Mouse (Mus musculus): ENCODE data around the gene Nckap5l.

DNA sequence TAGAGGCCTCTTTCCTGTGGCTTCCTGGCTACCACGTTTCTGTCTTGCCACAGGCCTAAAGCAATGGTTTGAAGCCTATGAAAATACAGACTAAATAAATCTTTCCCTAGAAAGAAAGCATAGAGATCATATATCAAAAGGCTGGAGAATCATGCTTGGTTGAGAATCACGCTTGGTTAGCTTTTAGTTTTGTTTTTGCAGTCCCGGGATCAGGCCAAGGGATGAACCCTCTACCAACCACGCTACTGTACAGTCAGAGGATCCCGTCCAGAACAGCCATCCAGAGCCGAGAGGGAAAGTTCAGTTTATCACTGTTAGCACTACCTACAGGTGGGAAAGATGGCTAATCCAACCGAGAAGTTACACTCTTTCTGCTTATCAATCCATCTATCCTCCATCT, 15.2 kb downstream of the Nckap5l start:
- TF ChIP-seq CHD2 (IDR thresholded peaks at IDR 0.05; ENCODE audit: low read depth, low read length) (no peak), ZC3H11A (IDR thresholded peaks at IDR 0.05; ENCODE audit: borderline replicate concordance, low read depth, low read length) (no peak)

Measured in ES-E14 (cell line).